Mouse (Mus musculus) forebrain, embryonic 11.5 days (tissue): ENCODE data around the gene Tmem245. TPM values are rescaled to one million over a fixed set of nuclear protein-coding genes. Genes with fewer than 3 reads are reported as not detected.

Experiments used
- ATAC-seq: fragments of 200-750 bp; cut with Nextera tagmentation; replicated peaks from 2 replicates; pipeline ENCODE4 v1.8.0; 2017; ENCODE audit warnings: moderate TSS enrichment; ENCODE audit not compliant: low FRiP score
- DNase-seq: peaks from one replicate; pipeline ENCODE4 v3.0.0-alpha.2; 2017; ENCODE audit warnings: low spot score
- H3K27ac ChIP-seq: fragments of 300-500 bp; sonication (generic); 2 replicates; pipeline ENCODE4 v1.5.1; 2014; ENCODE audit warnings: low read depth, low read length
- H3K27me3 ChIP-seq: fragments of 300-500 bp; sonication (generic); 2 replicates; pipeline ENCODE4 v1.6.1; 2014; ENCODE audit warnings: mild to moderate bottlenecking, low read length, mixed read lengths; ENCODE audit not compliant: control insufficient read depth, insufficient read depth
- H3K36me3 ChIP-seq: fragments of 300-500 bp; sonication (generic); 2 replicates; pipeline ENCODE4 v1.6.1; 2014; ENCODE audit warnings: mild to moderate bottlenecking, low read length, moderate library complexity, mixed read lengths; ENCODE audit not compliant: control insufficient read depth, insufficient read depth
- H3K4me1 ChIP-seq: fragments of 300-500 bp; sonication (generic); replicated peaks from 2 replicates; pipeline ENCODE4 v1.6.1; 2014; ENCODE audit warnings: low read length, mixed read lengths; ENCODE audit not compliant: control insufficient read depth, insufficient read depth
- H3K4me2 ChIP-seq: fragments of 300-500 bp; sonication (generic); 2 replicates; pipeline ENCODE4 v1.6.1; 2014; ENCODE audit warnings: low read depth, mild to moderate bottlenecking, low read length, moderate library complexity, mixed read lengths; ENCODE audit not compliant: severe bottlenecking
- H3K4me3 ChIP-seq: fragments of 300-500 bp; sonication (generic); 2 replicates; pipeline ENCODE4 v1.5.1; 2014; ENCODE audit warnings: low read depth, low read length
- H3K9ac ChIP-seq: fragments of 300-500 bp; sonication (generic); 2 replicates; pipeline ENCODE4 v1.6.1; 2014; ENCODE audit warnings: low read length
- H3K9me3 ChIP-seq: fragments of 300-500 bp; sonication (generic); 2 replicates; pipeline ENCODE4 v1.6.1; 2016; ENCODE audit warnings: low read length, mixed read lengths; ENCODE audit not compliant: control insufficient read depth
- whole genome bisulfite sequencing: fragments of 180-500 bp; shearing (Covaris S2); extraction: QIAGEN DNeasy Blood & Tissue Kit; methylation state at CpG from one replicate; pipeline ENCODE4 v1.1.7; 2014; 5-methylcytosine and 5-hydroxymethylcytosine counted together
- polyA plus RNA-seq: library from polyadenylated mRNA; unstranded; fragments of >200 nt; fragmentation: Nextera tagmentation; extraction: Ambion mirVana; gene quantifications from 2 replicates; pipeline ENCODE4 v1.2.1, GENCODE M21; 2014

The Tmem245 gene
- polyA plus RNA-seq, 1 experiment from 2014 or later = 12.7 TPM

- Histone ChIP-seq H3K27me3 (no peaks in the 10 kb centered on the region), H3K36me3 (no peaks in the 10 kb centered on the region; the same call in 1 of the 2 replicates), H3K9ac (no peak overlapping the region), H3K9me3 (no peaks in the 10 kb centered on the region), H3K4me1 (no peaks in the 10 kb centered on the region), H3K4me2 (no peak overlapping the region), H3K4me3 (no peak overlapping the region), H3K27ac (no peak overlapping the region)
- DNase-seq (no peak), ATAC-seq (no peak)
- WGBS = 94% methylated on average over 6 of the region's 6 CpGs
These were observed 32.9 kb downstream of the Tmem245 start for GRCm38 (mm10) chr4:56914338-56914737.

DNA sequence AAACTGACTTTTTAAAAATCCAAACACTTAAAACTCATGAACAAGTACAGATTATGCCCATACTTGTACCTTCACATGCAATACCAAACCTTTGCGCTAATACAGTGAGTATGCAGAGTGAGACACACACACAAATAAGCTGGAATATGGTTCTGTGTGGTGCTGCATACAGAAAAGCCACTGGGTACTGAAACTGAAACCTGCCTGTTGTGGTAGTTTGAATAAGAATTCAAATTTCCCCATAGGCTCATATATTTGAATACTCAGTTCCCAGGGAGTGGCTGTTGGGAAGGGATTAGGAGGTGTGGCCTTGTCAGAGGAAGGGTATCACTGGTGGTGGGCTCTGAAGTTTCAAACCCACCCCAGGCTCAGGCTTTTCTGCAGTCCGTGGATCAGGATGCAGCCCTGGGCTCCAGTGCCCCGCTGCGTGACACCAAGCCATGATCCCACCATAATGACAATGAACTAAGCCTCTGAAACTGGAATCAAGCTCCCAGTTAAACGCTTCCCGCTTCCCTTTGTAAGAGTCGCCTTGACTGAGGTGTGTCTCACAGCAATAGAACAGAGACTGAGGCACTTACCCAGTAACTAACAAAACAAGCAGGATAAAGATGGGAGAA is 34.7 kb downstream of the Tmem245 start:
- H3K27me3 ChIP-seq = no peaks in the 10 kb centered on the region
- H3K9ac ChIP-seq = no peak overlapping the region
- ATAC-seq (no peak), DNase-seq (no peak)
- no peak overlapping the region for H3K4me3 ChIP-seq
- no peak overlapping the region for H3K27ac ChIP-seq
- WGBS = 88% methylated on average over 7 of the region's 7 CpGs
- no peaks in the 10 kb centered on the region for H3K4me1 ChIP-seq
- no peaks in the 10 kb centered on the region; the same call in 1 of the 2 replicates for H3K36me3 ChIP-seq
- no peaks in the 10 kb centered on the region for H3K9me3 ChIP-seq
- no peak overlapping the region for H3K4me2 ChIP-seq

- Histone ChIP-seq H3K36me3 (no peaks in the 10 kb centered on the region; the same call in 1 of the 2 replicates), H3K4me2 (no peak overlapping the region), H3K9ac (no peak overlapping the region), H3K27me3 (no peaks in the 10 kb centered on the region), H3K4me1 (no peaks in the 10 kb centered on the region), H3K27ac (no peak overlapping the region), H3K9me3 (no peaks in the 10 kb centered on the region), H3K4me3 (no peak overlapping the region)
- WGBS = 84% methylated on average over 3 of the region's 3 CpGs
- ATAC-seq (no peak), DNase-seq (no peak)
These were observed 37.7 kb downstream of the Tmem245 start for GRCm38 (mm10) chr4:56909568-56909967.

GRCm38 (mm10) chr4:56907671-56908070 is 39.6 kb downstream of the Tmem245 start:
- no peaks in the 10 kb centered on the region; the same call in 1 of the 2 replicates for H3K36me3 ChIP-seq
- WGBS = 97% methylated on average over 5 of the region's 5 CpGs
- ATAC-seq (no peak), DNase-seq (no peak)
- H3K4me2 ChIP-seq = no peak overlapping the region
- H3K4me3 ChIP-seq = no peak overlapping the region
- H3K9ac ChIP-seq = no peak overlapping the region
- no peaks in the 10 kb centered on the region for H3K4me1 ChIP-seq
- H3K9me3 ChIP-seq = no peaks in the 10 kb centered on the region
- H3K27ac ChIP-seq = no peak overlapping the region
- H3K27me3 ChIP-seq = no peaks in the 10 kb centered on the region

DNA sequence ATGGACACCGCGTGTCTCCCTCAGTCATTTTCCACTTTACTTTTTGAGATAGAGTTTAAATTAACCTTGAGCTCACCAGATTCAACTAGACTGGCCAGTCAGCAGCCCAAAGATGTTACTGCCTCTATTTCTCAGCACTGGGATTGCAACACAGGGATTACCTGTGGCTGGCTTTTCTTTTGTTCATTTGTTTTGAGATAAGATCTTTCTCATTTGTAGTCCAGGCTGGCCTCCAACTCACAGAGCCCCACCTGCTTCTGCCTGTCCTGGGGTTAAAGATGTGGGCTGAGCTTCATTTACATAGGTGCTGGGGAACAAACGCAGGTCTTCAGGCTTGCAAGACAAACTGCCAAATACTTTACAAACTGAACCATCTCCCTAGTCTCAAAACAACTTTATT is 40.3 kb downstream of the Tmem245 start:
- H3K9me3 ChIP-seq = no peaks in the 10 kb centered on the region
- H3K9ac ChIP-seq = no peak overlapping the region
- no peak for DNase-seq
- no peaks in the 10 kb centered on the region for H3K4me1 ChIP-seq
- no peak overlapping the region for H3K4me3 ChIP-seq
- peaks cover 2% of the 10 kb centered on the region; the same call in 1 of the 2 replicates for H3K36me3 ChIP-seq
- H3K27me3 ChIP-seq = no peaks in the 10 kb centered on the region
- no peak overlapping the region for H3K4me2 ChIP-seq
- WGBS = 92% methylated on average over 3 of the region's 3 CpGs
- no peak for ATAC-seq
- no peak overlapping the region for H3K27ac ChIP-seq

DNA sequence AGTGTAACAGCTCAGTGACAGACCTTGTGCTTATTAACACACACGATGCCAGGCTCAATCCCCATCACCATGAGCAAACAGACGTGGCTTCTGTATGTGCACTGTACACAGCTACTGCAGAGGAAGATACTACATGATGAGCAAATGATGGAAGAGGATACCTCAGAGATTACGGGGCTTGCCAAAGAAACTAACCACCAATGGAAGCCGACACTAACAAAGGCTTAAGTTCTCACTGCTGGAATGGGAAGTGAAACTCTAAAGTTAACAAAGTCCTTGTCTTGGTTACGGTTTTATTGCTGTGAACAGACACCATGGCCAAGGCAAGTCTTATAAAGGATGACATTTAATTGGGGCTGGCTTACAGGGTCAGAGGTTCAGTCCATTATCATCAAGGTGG is 41.7 kb downstream of the Tmem245 start:
- Histone ChIP-seq H3K27ac (no peak overlapping the region), H3K9me3 (no peaks in the 10 kb centered on the region), H3K4me2 (no peak overlapping the region), H3K27me3 (no peaks in the 10 kb centered on the region), H3K4me1 (no peaks in the 10 kb centered on the region), H3K4me3 (no peak overlapping the region), H3K9ac (no peak overlapping the region), H3K36me3 (peaks cover 3% of the 10 kb centered on the region; the same call in 1 of the 2 replicates)
- DNase-seq (no peak), ATAC-seq (no peak)
- 93% methylated on average over 5 of the region's 5 CpGs for WGBS

DNA sequence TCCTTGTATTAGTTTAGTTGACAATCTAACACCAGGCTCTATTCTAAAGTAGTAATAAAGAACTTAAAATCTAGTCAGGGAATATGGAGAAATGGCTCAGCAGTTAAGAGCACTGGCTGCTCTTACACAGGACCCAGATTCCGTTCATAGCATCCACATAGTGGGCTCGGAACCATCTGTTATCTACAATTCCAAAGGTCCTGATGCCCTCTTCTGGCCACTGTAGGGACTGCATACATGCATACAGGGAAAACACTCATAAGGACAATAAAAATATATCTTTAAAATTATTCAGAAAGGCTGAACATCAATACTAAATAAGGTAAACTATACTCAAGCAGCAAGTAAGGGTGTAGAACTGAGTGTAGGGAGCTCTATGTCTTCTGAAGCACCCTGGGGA is 45.6 kb downstream of the Tmem245 start:
- H3K27ac ChIP-seq = no peak overlapping the region
- H3K9ac ChIP-seq = no peak overlapping the region
- WGBS = 94% methylated on average over 2 of the region's 2 CpGs
- DNase-seq (no peak), ATAC-seq (no peak)
- no peaks in the 10 kb centered on the region for H3K4me1 ChIP-seq
- H3K36me3 ChIP-seq = peaks cover 6% of the 10 kb centered on the region; the same call in 1 of the 2 replicates
- H3K9me3 ChIP-seq = no peaks in the 10 kb centered on the region
- H3K4me2 ChIP-seq = no peak overlapping the region
- no peak overlapping the region for H3K4me3 ChIP-seq
- H3K27me3 ChIP-seq = no peaks in the 10 kb centered on the region

DNA sequence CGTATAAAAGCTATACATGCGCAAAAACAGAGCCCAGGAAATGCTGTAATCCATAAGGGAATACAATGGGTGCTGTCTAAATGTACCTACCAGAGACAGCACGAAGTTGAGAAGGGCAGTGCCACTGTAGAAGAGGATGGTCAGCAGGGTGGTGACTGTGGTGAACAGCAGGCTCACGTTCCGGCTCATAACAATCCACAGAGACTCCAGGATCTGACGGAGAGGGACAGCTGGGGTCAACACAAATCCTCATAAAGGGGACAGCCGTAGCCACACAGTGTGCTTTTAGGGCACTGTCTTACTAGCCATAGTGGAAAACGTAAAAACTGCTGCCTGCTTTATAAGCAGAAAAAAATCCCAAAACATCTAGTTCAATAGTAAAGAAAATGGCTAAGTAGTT is 48.0 kb downstream of the Tmem245 start:
- no peak overlapping the region for H3K4me2 ChIP-seq
- no peak for ATAC-seq
- 92% methylated on average over 8 of the region's 8 CpGs for WGBS
- H3K4me3 ChIP-seq = no peak overlapping the region
- H3K4me1 ChIP-seq = no peaks in the 10 kb centered on the region
- H3K27me3 ChIP-seq = no peaks in the 10 kb centered on the region
- H3K36me3 ChIP-seq = peaks cover 6% of the 10 kb centered on the region; the same call in 1 of the 2 replicates
- DNase-seq = no peak
- H3K9me3 ChIP-seq = no peaks in the 10 kb centered on the region
- H3K9ac ChIP-seq = no peak overlapping the region
- no peak overlapping the region for H3K27ac ChIP-seq

GRCm38 (mm10) chr4:56897511-56897910 is 49.7 kb downstream of the Tmem245 start:
- Histone ChIP-seq H3K27ac (no peak overlapping the region), H3K9me3 (no peaks in the 10 kb centered on the region), H3K4me2 (no peak overlapping the region), H3K27me3 (no peaks in the 10 kb centered on the region), H3K36me3 (peaks cover 6% of the 10 kb centered on the region; the same call in 1 of the 2 replicates), H3K4me1 (no peaks in the 10 kb centered on the region), H3K9ac (no peak overlapping the region), H3K4me3 (no peak overlapping the region)
- DNase-seq = no peak
- ATAC-seq = no peak
- WGBS = 79% methylated on average over 3 of the region's 3 CpGs
